Mouse (Mus musculus) megakaryocyte progenitor cell, adult 5-6 weeks (primary cell): ENCODE results near the gene Ptprcap. TPM values are rescaled to one million over a fixed set of nuclear protein-coding genes. Genes with fewer than 3 reads are reported as not detected.
A peak's percentile ranks its signal among the peaks of the same experiment; 100 is the strongest.

Source experiments
- ATAC-seq: replicated peaks from 2 replicates; pipeline ENCODE4 v1.8.0; 2016; ENCODE audit warnings: mild to moderate bottlenecking, moderate TSS enrichment, inconsistent platforms; ENCODE audit not compliant: poor library complexity
- total RNA-seq, 2 experiments: library from RNA; stranded (forward) in 1 of 2; stranded (reverse) in 1 of 2; fragments of 157-497, 149-512 nt in 1 of 2; fragments of 200-1000 nt in 1 of 2; gene quantifications; 2 replicates each; pipeline versions ENCODE4 v1.2.3 to v1.2.4; 2015 to 2017

Gene Ptprcap
- total RNA-seq, 2 experiments from 2014 or later = 79.5 to 114 TPM

DNA sequence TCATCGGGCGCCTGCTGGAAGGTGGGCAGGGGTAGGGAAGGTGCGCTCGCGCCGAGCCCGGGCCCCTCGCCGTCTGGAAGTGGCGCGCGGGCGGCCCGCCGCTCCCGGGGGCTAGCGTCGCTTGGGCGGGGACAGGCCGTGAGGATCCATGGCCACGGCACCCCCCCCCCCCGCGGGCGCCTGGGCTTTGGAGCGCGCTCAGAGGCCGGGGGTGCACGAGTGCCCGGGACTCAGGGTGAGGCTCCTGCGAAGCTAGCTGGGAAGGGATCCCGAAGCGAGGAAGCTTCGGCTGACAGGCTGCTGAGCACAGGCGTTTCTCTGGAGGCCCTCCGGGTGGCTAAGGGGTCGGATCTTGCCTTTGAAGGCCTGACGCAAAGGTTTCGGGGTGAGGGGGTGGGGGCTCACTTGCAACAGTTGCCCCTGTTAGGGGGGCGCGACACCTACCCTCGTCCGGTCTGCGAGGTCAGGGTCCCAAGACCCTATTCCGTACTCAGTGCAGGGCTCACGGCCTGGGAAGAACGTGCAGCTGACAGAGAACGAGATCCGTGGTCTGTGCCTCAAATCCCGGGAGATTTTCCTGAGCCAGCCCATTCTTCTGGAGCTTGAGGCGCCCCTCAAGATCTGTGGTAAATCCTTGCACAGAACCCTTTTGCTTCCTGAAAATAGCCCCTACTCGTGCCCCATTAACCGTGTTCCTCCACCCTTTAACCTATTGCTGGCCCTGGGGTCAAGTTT, 39.0 kb downstream of the Ptprcap start:
- ATAC-seq = 0 out of 2 replicates have a peak, but pooled peaks have one; percentile 0

DNA sequence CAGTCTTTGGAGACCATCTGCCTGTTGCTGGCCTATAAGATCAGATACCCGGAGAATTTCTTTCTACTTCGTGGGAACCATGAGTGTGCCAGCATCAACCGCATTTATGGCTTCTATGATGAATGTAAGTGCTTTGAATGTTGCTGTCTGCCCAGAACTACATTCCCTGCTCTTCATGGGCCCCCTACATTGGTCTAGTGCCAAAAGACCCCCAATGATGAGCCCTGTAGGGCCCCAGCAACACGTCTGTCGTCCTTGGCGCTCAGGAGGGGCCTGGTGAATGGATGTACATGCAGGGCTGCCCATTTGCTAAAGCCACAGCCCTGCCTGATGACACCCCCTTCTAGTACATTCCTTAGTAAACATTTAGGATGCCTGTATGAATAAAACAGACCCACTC, 39.7 kb downstream of the Ptprcap start:
- no peak for ATAC-seq

DNA sequence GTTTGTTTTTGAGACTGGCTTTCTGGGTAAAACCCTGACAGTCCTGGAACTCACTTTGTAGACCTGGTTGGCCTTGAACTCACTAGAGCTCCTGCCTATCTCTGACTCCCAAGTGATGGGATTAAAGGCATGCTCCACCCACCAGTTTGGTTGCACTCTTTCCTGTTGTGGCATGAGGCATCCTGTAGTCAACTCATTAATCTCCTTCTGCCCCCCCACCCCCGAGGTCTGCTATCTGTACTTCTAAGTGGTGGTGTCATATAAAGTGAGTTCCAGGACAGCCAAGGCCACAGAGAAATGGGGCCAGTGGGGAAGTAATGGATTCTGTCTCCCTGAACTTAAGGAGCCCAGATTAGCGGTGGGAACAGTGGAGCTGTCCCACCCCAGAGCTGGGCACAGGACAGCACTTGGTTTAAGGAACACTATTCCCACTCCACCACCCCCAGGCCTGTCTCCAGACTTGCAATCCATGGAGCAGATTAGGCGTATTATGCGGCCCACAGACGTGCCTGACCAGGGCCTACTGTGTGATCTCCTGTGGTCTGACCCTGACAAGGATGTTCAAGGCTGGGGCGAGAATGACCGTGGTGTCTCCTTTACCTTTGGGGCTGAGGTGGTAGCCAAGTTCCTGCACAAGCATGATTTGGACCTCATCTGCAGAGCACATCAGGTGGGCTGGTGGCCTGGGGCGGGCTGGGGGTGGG, 40.8 kb downstream of the Ptprcap start:
- no peak for ATAC-seq

DNA sequence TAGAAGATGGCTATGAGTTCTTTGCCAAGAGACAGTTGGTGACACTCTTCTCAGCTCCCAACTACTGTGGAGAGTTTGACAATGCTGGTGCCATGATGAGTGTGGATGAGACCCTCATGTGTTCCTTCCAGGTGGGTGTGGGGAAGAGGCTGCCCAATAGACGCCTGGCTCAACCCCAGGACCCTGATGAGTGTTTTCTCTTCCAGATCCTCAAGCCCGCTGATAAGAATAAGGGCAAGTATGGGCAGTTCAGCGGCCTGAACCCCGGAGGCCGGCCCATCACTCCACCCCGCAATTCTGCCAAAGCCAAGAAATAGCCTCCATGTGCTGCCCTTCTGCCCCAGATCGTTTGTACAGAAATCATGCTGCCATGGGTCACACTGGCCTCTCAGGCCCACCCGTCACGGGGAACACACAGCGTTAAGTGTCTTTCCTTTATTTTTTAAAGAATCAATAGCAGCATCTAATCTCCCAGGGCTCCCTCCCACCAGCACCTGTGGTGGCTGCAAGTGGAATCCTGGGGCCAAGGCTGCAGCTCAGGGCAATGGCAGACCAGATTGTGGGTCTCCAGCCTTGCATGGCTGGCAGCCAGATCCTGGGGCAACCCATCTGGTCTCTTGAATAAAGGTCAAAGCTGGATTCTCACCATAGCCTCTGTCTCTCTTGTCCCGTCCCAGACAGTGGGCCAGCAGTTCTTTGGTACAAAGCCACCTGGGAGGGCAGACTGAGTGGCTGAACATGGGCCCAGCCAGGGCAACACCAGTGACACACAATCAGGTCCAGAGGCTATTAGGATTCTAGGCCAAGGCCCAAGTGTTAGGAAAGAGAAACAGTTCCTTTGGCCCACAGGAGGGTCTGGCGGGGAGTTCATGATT, 41.6 kb downstream of the Ptprcap start:
- no peak for ATAC-seq

DNA sequence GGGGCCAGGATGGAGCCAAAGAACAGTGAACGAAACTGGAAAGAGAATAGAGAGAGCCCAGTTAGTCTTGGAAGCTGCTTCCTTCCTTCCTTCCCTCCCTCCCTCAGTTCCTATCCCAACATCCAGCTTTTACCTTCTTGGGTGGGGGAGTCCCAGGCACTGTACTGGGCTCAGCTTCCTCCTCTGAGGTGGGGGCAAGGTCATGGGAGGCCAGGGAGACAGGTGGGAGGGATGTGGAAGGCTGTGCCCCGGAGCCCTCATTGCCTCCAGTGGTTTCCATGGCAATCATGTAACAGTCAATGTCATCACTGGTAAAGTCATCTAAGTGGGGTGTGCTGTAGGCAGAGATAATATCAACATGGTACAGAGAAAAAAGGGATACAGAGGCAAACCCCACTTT, 42.6 kb downstream of the Ptprcap start:
- ATAC-seq = no peak

DNA sequence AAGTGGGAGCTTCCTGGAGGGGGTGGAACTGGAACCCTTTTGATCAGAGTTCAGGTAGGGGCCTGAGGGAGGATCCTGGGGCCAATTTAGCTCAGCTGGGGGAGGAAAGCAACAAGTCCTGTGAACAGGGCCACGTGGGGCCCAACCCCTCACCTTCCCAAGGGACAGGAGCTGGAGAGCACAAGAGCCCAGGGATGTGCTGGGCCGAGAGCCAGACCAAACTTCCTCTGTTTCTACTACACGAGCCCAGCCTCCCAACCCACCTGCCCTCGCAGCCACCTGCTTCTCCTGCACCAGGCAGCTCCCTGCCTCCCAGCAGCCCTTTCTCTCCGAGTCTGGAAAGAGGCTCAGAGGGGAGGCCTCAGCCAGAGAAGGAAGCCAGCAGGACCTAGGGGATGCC, 43.1 kb downstream of the Ptprcap start:
- no peak for ATAC-seq

DNA sequence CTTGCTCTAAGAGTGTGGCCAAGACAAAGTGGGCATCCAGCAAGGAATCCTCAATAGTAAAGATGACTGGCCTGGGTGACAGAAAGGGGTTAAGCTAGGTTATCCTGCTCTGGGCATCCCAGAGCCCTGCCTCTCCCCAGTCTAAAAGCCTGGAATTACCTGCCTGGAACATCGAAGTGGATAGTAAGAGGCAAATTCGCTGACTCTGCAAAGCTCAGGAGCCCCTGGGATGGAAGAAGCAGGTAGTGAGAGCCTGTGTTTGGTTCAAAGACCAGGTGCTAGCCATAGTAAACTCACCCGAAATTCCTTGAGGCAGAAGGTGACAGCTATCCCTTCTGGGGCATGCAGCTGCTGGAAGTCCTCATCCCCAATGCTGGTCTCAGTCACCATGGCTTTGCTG, 43.8 kb downstream of the Ptprcap start:
- no peak for ATAC-seq

DNA sequence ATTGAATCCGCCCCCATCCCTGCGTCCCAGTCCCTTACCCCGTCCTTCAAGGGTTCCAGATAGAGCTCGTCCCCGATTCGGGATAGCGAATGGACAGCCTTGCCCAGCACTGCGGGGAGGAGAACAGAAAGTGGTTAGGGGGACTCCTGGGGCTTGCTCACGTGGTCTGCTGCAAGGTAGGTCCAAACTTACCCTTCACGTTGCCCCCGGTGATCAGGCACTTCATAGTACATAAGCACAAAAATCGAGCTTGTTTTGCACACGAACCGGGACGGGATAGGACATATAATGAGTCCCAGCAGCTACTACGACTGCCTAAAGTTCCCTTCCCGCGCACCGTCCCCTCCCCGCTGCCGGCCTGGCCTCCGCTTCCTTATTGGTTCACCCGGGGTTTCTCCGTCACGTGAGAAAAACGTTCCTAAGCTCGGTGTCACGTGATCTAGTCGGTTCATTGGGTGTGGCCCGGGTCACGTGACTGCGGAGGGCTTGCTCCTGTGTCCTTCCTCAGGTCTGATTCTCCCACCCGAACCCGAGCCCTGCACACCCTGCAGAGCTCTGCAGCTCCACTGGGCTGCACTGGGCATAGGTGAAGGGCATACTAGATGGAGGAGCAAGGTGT, 48.0 kb downstream of the Ptprcap start, which contains the start of gene Rad9a:
Gene Rad9a (minus strand): TSS at position 372 of the 619 bp plus-strand sequence.
- peak; percentile 91 for ATAC-seq

DNA sequence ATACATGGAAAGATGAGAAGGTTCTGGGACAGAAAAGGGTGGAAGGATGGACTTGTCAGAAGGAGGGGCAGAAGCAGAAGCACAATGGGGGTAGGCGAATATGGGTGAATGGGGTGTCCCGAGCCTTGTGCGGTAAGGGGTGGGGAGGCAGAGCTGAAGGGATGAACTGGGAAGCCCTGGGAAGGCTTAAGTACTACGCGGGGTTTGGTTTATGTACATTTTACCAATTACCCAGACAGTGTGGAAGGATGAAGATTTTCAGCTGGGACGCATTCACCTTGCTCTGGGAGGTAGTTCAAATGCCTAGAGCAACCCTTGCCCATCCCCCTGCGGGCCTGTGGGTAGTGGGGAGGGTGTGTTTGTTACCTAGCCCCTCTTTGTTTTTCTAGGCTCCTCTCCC, 48.7 kb downstream of the Ptprcap start:
- no peak for ATAC-seq

DNA sequence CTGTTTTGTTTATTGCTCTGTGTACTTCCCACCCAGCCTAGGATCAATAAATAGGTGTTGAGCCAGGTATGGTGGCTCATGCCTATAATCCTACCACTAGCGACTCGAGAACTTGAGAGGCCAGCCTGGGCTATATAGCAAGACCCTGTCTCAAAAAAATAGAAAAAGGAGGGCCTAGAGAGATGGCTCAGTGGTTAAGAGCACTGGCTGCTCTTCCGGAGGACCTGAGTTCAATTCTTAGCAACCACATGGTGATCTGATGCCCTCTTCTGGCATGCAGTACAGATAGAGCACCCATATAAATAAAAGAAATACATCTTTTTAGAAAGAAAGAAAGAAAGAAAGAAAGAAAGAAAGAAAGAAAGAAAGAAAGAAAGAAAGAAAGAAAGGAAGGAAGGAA, 49.7 kb downstream of the Ptprcap start:
- ATAC-seq = no peak

DNA sequence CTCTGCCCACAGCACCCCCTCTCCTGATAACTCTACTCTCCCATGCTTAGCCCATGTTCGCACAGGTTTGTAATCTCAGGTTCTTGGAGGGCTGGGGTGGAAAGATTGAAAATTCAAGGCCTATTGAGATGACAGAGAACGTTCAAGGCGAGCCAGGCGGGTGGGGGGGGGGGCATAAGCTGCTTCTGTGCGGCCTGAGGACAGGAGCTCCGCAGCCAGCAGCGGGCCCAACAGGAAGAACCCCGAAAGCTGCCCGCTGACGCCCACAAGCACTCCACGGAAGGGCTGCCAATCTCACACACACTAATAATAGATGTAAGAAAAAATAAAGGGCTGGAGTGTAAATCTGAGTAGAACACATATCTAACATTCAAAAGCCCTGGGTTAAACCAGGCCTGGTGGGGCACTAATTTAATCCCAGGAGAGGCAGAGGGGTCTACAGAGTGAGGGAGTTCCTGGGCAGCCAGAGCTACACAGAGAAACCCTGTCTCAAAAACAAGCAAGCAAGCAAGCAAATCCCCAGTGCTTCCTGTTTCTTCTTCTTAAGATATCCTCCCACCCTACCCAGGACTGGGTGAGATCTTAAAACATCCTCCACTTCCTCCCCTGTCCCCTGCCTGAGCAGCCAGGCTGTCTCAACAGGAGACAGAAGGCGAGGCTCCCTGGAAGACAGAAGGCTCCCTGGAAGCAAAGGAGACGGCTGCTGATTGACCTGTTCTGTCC, 50.4 kb downstream of the Ptprcap start:
- 0 out of 2 replicates have a peak, but pooled peaks have one; percentile 17 for ATAC-seq

DNA sequence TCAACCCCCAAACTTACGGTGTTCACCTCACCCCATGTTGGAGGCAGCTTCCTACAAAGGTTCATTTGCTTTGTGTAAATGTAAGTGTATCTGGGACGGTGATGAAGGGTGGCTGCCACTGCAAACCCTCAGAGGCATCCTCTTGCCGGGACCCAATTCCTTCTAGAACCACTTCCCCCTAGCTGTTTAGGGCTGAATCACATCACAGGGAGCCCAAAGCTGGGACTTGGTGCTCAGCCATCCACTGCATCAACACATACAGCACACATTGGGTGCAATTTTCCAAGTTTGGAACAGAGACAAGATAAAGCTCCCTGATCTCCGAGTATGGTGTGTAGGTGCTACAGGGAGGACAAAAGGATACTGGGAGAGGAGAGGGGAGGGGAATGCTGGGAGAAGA, 51.5 kb downstream of the Ptprcap start:
- ATAC-seq = no peak

Other genes with a start within 250 kb of the Ptprcap start
Only the 30 nearest of the 34 such genes appear.
- 95.9 and 111 TPM in 2 replicates for gene Unc93b1, start 218.4 kb upstream of the Ptprcap start, total RNA-seq (2015)
- 175 and 202 TPM in 2 replicates for gene Unc93b1, start 218.4 kb upstream of the Ptprcap start, total RNA-seq (2017)
- 0.32 and 0.71 TPM in 2 replicates for gene Aldh3b3, start 195.0 kb upstream of the Ptprcap start, total RNA-seq (2015)
- gene Aldh3b3, start 195.0 kb upstream of the Ptprcap start, total RNA-seq (2017) = 0.04 and 0.27 TPM in 2 replicates
- not detected in 2 replicates for gene Aldh3b2, start 181.3 kb upstream of the Ptprcap start, total RNA-seq (2015)
- 0.25 TPM in 1 of 2 replicates, not detected in the other for gene Aldh3b2, start 181.3 kb upstream of the Ptprcap start, total RNA-seq (2017)
- gene Acy3, start 167.0 kb upstream of the Ptprcap start, total RNA-seq (2015) = 3.4 and 3.9 TPM in 2 replicates
- 1.2 and 1.6 TPM in 2 replicates for gene Acy3, start 167.0 kb upstream of the Ptprcap start, total RNA-seq (2017)
- not detected in 2 replicates for gene Tbx10, start 160.9 kb upstream of the Ptprcap start, total RNA-seq (2015)
- gene Tbx10, start 160.9 kb upstream of the Ptprcap start, total RNA-seq (2017) = not detected in 2 replicates
- gene Nudt8, start 153.0 kb upstream of the Ptprcap start, total RNA-seq (2015) = 15.1 and 16.2 TPM in 2 replicates
- 10.4 and 14.4 TPM in 2 replicates for gene Nudt8, start 153.0 kb upstream of the Ptprcap start, total RNA-seq (2017)
- gene Gm49405, start 153.0 kb upstream of the Ptprcap start, total RNA-seq (2015) = 0.57 and 1.5 TPM in 2 replicates
- gene Gm49405, start 153.0 kb upstream of the Ptprcap start, total RNA-seq (2017) = 1.5 and 1.9 TPM in 2 replicates
- gene Doc2g, start 150.3 kb upstream of the Ptprcap start, total RNA-seq (2015) = 1.6 and 2.9 TPM in 2 replicates
- 1.3 and 2.9 TPM in 2 replicates for gene Doc2g, start 150.3 kb upstream of the Ptprcap start, total RNA-seq (2017)
- gene Ndufv1, start 140.8 kb upstream of the Ptprcap start, total RNA-seq (2015) = 123 and 135 TPM in 2 replicates
- gene Ndufv1, start 140.8 kb upstream of the Ptprcap start, total RNA-seq (2017) = 223 and 254 TPM in 2 replicates
- 264 and 361 TPM in 2 replicates for gene Gstp1, start 115.6 kb upstream of the Ptprcap start, total RNA-seq (2015)
- 79.8 and 88.4 TPM in 2 replicates for gene Gstp1, start 115.6 kb upstream of the Ptprcap start, total RNA-seq (2017)
- not detected in 2 replicates for gene Gstp2, start 107.6 kb upstream of the Ptprcap start, total RNA-seq (2015)
- gene Gstp2, start 107.6 kb upstream of the Ptprcap start, total RNA-seq (2017) = not detected in 2 replicates
- gene Gstp3, start 94.0 kb upstream of the Ptprcap start, total RNA-seq (2015) = 1.4 and 7.5 TPM in 2 replicates
- gene Gstp3, start 94.0 kb upstream of the Ptprcap start, total RNA-seq (2017) = 2.2 TPM in 2 replicates
- gene Cabp2, start 72.0 kb upstream of the Ptprcap start, total RNA-seq (2015) = not detected in 2 replicates
- not detected in 2 replicates for gene Cabp2, start 72.0 kb upstream of the Ptprcap start, total RNA-seq (2017)
- 112 and 126 TPM in 2 replicates for gene Cdk2ap2, start 56.4 kb upstream of the Ptprcap start, total RNA-seq (2015)
- 24.2 and 44.8 TPM in 2 replicates for gene Cdk2ap2, start 56.4 kb upstream of the Ptprcap start, total RNA-seq (2017)
- 7.8 and 11.2 TPM in 2 replicates for gene Pitpnm1, start 53.6 kb upstream of the Ptprcap start, total RNA-seq (2015)
- gene Pitpnm1, start 53.6 kb upstream of the Ptprcap start, total RNA-seq (2017) = 6.8 and 17.2 TPM in 2 replicates
- gene Aip, start 27.7 kb upstream of the Ptprcap start, total RNA-seq (2015) = 61.9 and 66.4 TPM in 2 replicates
- gene Aip, start 27.7 kb upstream of the Ptprcap start, total RNA-seq (2017) = 24.4 and 31.1 TPM in 2 replicates
- gene Gpr152, start 13.8 kb upstream of the Ptprcap start, total RNA-seq (2015) = not detected in 2 replicates
- 0.10 TPM in 1 of 2 replicates, not detected in the other for gene Gpr152, start 13.8 kb upstream of the Ptprcap start, total RNA-seq (2017)
- gene Cabp4, start 9.6 kb upstream of the Ptprcap start, total RNA-seq (2015) = not detected in 2 replicates
- gene Cabp4, start 9.6 kb upstream of the Ptprcap start, total RNA-seq (2017) = not detected in 2 replicates
- gene Coro1b, start 5.0 kb upstream of the Ptprcap start, total RNA-seq (2015) = 138 and 142 TPM in 2 replicates
- gene Coro1b, start 5.0 kb upstream of the Ptprcap start, total RNA-seq (2017) = 66.4 and 83.5 TPM in 2 replicates
- 21.6 and 22.1 TPM in 2 replicates for gene Rps6kb2, start 9.8 kb downstream of the Ptprcap start, total RNA-seq (2015)
- gene Rps6kb2, start 9.8 kb downstream of the Ptprcap start, total RNA-seq (2017) = 23.1 and 30.2 TPM in 2 replicates
- 2.2 and 2.4 TPM in 2 replicates for gene Carns1, start 21.9 kb downstream of the Ptprcap start, total RNA-seq (2015)
- 1.0 and 2.1 TPM in 2 replicates for gene Carns1, start 21.9 kb downstream of the Ptprcap start, total RNA-seq (2017)
- gene Tbc1d10c, start 37.7 kb downstream of the Ptprcap start, total RNA-seq (2015) = 39.3 and 46.6 TPM in 2 replicates
- 15.3 and 17.5 TPM in 2 replicates for gene Tbc1d10c, start 37.7 kb downstream of the Ptprcap start, total RNA-seq (2017)
- 395 and 413 TPM in 2 replicates for gene Ppp1ca, start 38.5 kb downstream of the Ptprcap start, total RNA-seq (2015)
- 482 and 538 TPM in 2 replicates for gene Ppp1ca, start 38.5 kb downstream of the Ptprcap start, total RNA-seq (2017)
- 28.0 and 31.0 TPM in 2 replicates for gene Rad9a, start 48.1 kb downstream of the Ptprcap start, total RNA-seq (2015)
- 16.1 and 19.7 TPM in 2 replicates for gene Rad9a, start 48.1 kb downstream of the Ptprcap start, total RNA-seq (2017)
- 2.8 and 5.0 TPM in 2 replicates for gene Clcf1, start 60.6 kb downstream of the Ptprcap start, total RNA-seq (2015)
- 1.3 and 3.0 TPM in 2 replicates for gene Clcf1, start 60.6 kb downstream of the Ptprcap start, total RNA-seq (2017)
- gene AC109138.7, start 60.8 kb downstream of the Ptprcap start, total RNA-seq (2015) = not detected in 2 replicates
- not detected in 2 replicates for gene AC109138.7, start 60.8 kb downstream of the Ptprcap start, total RNA-seq (2017)
- 53.6 and 55.0 TPM in 2 replicates for gene Pold4, start 78.3 kb downstream of the Ptprcap start, total RNA-seq (2015)
- gene Pold4, start 78.3 kb downstream of the Ptprcap start, total RNA-seq (2017) = 60.4 and 67.8 TPM in 2 replicates
- 6.2 and 7.5 TPM in 2 replicates for gene Ssh3, start 115.6 kb downstream of the Ptprcap start, total RNA-seq (2015)
- 8.1 and 9.7 TPM in 2 replicates for gene Ssh3, start 115.6 kb downstream of the Ptprcap start, total RNA-seq (2017)
- 1.7 and 3.8 TPM in 2 replicates for gene Ankrd13d, start 129.5 kb downstream of the Ptprcap start, total RNA-seq (2015)
- gene Ankrd13d, start 129.5 kb downstream of the Ptprcap start, total RNA-seq (2017) = 1.9 and 5.7 TPM in 2 replicates
- 149 and 172 TPM in 2 replicates for gene Grk2, start 152.6 kb downstream of the Ptprcap start, total RNA-seq (2015)
- 207 and 336 TPM in 2 replicates for gene Grk2, start 152.6 kb downstream of the Ptprcap start, total RNA-seq (2017)